Mouse (Mus musculus): ENCODE measurements around the gene Uvrag.

Uvrag gene

GRCm38 (mm10) chr7:98852950-98853650 lies 287.8 kb downstream of the Uvrag start:
- in situ Hi-C loops (cut with MboI, MseI), result no loop called here

GRCm38 (mm10) chr7:98851220-98851619 lies 289.7 kb downstream of the Uvrag start:
- in situ Hi-C loops (cut with MboI, MseI), result no loop called here

GRCm38 (mm10) chr7:98850388-98850787 lies 290.6 kb downstream of the Uvrag start:
- in situ Hi-C loops (cut with MboI, MseI), result no loop called here

GRCm38 (mm10) chr7:98848899-98849640 lies 291.9 kb downstream of the Uvrag start:
- in situ Hi-C loops (cut with MboI, MseI), result no loop called here

DNA sequence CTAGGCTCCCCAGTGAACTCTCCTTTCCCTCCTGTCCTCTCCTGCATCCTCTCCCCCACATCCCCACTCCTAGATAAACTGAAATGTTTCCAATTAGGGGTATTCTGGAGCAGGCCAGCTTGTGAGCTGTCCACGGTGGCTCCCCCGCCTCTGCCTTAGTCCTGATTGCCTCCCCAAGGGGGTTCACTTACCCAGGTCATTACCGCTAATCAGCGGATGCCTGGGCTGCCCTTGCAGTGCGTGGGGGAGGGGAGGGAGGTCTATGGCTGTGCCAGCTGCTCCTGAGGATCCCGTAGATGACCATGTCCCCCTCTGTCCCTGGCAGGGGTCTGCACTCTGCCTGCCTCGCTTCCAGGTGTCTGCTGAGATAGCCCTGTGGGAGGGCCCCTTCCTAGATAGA lies 297.3 kb downstream of the Uvrag start:
- in situ Hi-C loops (cut with MboI, MseI), result no loop called here

DNA sequence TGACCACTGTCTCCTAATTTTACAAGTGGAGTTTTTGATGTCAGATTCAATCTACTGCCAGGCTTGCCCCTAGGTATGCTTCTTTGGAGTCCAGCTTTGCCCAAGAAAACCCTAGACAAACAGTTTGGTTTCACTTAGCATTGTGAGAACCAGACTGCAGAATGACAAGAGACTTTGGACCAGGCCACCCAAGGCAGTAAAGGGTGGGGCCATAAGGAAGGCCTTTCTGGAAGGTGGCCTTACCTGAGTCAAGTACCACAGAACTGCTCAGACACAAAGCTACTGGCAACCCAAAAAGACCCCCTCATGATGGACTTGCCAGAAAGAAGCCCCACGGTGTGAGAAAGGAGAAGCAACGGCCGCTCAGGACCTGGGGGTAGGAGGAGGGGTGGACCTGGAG lies 297.9 kb downstream of the Uvrag start:
- in situ Hi-C loops (cut with MboI, MseI), result no loop called here

DNA sequence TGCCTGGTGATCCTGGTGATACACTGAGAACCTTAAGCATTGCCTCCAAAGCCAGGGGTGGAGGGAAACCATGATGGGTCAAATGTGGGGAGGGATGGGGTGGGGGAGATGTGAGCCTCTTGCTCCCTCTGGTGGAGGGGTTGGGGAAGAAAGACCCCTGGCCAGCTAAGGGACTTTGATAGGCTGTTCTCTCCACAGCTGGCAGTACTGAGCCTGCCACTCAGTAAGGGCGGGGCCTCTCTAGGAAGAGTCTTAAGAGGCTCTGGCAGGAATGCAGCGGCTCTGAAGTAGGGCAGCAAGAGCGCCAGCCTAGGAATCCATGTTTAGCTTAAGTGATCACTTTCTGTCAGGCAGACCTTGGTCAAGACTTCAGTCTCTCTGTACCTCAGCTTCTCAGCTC lies 299.1 kb downstream of the Uvrag start:
- in situ Hi-C loops (cut with MboI, MseI), result no loop called here

DNA sequence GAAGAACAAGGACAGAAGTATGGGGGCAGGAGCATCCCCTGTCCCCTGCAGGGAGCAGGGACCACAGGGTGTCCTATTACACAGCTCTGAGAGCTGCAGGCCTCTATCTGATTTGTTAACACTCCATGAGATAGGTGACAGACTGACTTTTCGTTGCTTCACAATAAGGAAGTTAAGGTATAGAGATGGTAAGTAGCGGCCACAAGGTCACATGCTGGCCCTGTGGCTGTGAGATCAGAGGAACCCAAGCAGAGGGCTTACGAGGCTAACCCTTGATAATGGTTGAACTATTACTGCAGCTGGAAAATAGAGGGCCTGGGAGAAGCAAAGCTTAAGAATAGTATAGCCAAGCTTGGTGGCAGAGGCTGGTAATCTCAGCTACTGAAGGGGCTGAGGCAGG lies 300.2 kb downstream of the Uvrag start:
- in situ Hi-C loops (cut with MboI, MseI), result no loop called here

DNA sequence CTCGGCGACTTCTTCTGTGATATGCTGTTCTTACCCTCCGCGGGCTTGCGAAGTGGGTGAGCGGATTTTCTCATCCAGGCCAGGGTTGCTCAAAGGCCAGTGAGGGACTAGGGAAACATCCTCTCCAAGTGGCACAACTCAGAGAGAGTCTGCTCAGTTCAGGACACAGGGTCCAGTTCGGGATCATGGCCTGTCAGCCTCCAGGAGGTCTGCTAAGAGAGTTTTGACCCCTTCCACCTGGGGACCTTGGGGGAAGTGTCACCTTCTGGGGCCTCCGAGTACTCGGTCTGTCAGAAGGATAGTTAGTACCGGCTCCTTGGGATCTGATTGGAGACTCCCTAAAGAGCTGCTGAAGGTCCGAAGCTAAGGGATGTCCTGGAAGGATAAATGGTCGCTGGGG lies 301.6 kb downstream of the Uvrag start:
- in situ Hi-C loops (cut with MboI, MseI), result loop anchor here (5.0 kb wide), 2 partner anchors 62 to 97 kb away; no protein-coding TSS in a partner anchor

GRCm38 (mm10) chr7:98838729-98839141 lies 302.2 kb downstream of the Uvrag start:
- in situ Hi-C loops (cut with MboI, MseI), result loop anchor here (5.0 kb wide), 2 partner anchors 61 to 96 kb away; no protein-coding TSS in a partner anchor

GRCm38 (mm10) chr7:98837901-98838300 lies 303.0 kb downstream of the Uvrag start:
- in situ Hi-C loops (cut with MboI, MseI), result loop anchor here (5.0 kb wide), 2 partner anchors 61 to 96 kb away; no protein-coding TSS in a partner anchor

DNA sequence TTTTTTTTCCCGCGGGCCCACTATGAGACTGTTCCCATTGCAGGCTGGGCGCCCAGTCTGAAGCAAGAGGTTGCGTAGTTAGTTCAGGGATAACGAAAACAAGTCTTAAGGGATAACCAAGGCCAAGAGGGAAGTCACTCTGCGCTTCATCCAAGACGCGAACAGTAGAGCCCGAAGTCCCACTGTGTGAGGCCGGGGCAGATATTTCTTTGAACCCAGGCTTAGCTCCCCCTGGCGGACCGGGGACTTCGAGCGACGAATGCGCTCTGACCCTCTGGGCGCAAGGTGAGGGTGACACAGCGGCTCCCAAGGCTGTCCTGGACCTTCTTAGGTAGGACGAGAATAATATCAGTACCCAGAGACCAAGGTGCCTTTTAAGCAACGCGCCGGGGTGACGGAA lies 304.3 kb downstream of the Uvrag start:
- in situ Hi-C loops (cut with MboI, MseI), result loop anchor here (5.0 kb wide), 2 partner anchors 59 to 94 kb away; no protein-coding TSS in a partner anchor

DNA sequence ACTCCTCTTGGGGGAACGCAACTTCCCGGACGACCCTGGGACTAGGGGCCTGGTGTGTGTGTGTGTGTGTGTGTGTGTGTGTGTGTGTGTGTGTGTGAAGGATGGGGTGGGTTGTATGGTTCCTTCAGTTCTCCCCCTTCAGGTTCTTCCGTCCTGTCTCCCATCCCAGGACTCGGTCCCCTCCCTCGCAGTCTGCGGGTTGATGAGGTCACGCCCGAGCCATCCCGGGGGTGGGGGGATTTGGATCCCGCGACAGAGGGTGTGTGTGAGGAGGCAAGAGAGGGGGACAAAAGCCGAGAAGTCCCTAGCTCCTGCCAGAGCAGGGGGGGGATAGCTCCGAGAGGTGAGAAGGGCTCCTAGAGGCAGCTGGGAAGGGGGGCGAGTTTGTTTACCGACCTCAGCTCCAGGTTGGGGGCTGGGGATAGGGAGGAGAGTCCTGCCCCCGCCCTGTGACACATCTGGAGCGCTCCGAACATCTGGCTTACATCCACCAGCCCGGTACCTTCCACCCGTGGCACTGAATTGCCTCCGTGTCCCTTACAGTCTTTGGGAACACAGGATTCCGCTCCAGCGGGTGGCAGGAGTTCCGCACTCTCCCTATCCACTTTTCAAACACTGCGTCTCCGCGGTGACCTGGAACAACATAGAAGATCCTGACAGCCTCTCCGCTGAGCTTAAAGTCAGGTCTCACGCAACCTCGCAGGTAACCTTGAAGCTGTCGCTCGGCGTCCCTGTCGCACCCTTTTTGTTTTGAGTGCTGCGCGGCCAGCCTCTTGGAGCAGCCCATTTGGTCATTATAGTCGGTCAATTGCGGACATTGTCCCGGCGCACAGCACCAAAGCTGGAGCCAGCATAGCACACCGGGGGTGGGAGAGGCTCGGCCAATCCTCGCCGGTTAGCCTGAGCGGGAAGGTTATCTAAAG lies 305.2 kb downstream of the Uvrag start:
- in situ Hi-C loops (cut with MboI, MseI), result loop anchor here (5.0 kb wide), 2 partner anchors 58 to 93 kb away; no protein-coding TSS in a partner anchor
